Mouse (Mus musculus): ENCODE data around the gene Emilin2. TPM values are rescaled to one million over a fixed set of nuclear protein-coding genes. Genes with fewer than 3 reads are reported as not detected.

Gene Emilin2
- polyA plus RNA-seq, 1 experiment from 2014 or later, result 31.3 TPM

GRCm38 (mm10) chr17:71215241-71215839, 96.4 kb downstream of the Emilin2 start:
- DNase-seq (ENCODE audit: low spot score) (no peak), ATAC-seq (replicated peaks; ENCODE audit: low FRiP score) (no peak)
- H3K27me3 ChIP-seq (replicated peaks; ENCODE audit: control insufficient read depth, insufficient read depth, low read length), result no peaks in the 10 kb centered on the region
- peak overlapping the region; percentile 32; the same call in 1 of the 2 replicates for H3K9ac ChIP-seq (ENCODE audit: low read depth, low read length)
- H3K27ac ChIP-seq (ENCODE audit: low read depth, low read length), result peak overlapping the region; percentile 42; the same call in 1 of the 2 replicates
- H3K9me3 ChIP-seq (ENCODE audit: control insufficient read depth, low read length), result no peaks in the 10 kb centered on the region
- H3K4me2 ChIP-seq, result peak overlapping the region; percentile 58
- H3K36me3 ChIP-seq (ENCODE audit: control insufficient read depth, insufficient read depth, low read length), result peaks cover 11% of the 10 kb centered on the region; the same call in 1 of the 2 replicates
- peaks cover 42% of the 10 kb centered on the region for H3K4me1 ChIP-seq (replicated peaks; ENCODE audit: control insufficient read depth, insufficient read depth, low read length)
- 55% methylated on average over 2 of the region's 2 CpGs for WGBS
- peak overlapping the region; percentile 21; the same call in 1 of the 2 replicates for H3K4me3 ChIP-seq (ENCODE audit: low read depth, low read length)

- H3K4me3 ChIP-seq (ENCODE audit: low read depth, low read length), result 0 out of 2 replicates have a peak overlapping the region, but pooled peaks have one; percentile 5
- peak overlapping the region; percentile 42 for H3K27ac ChIP-seq (ENCODE audit: low read depth, low read length)
- H3K36me3 ChIP-seq (ENCODE audit: control insufficient read depth, insufficient read depth, low read length), result peaks cover 11% of the 10 kb centered on the region; the same call in 1 of the 2 replicates
- H3K4me2 ChIP-seq, result peak overlapping the region; percentile 58
- H3K9me3 ChIP-seq (ENCODE audit: control insufficient read depth, low read length), result no peaks in the 10 kb centered on the region
- DNase-seq (ENCODE audit: low spot score) (no peak), ATAC-seq (replicated peaks; ENCODE audit: low FRiP score) (no peak)
- no peaks in the 10 kb centered on the region for H3K27me3 ChIP-seq (replicated peaks; ENCODE audit: control insufficient read depth, insufficient read depth, low read length)
- 66% methylated on average over 17 of the region's 17 CpGs for WGBS
- H3K9ac ChIP-seq (ENCODE audit: low read depth, low read length), result peak overlapping the region; percentile 32; the same call in 1 of the 2 replicates
- H3K4me1 ChIP-seq (replicated peaks; ENCODE audit: control insufficient read depth, insufficient read depth, low read length), result peaks cover 49% of the 10 kb centered on the region
These were observed 97.1 kb downstream of the Emilin2 start for GRCm38 (mm10) chr17:71214514-71215240.

- peak overlapping the region; percentile 32; the same call in 1 of the 2 replicates for H3K27ac ChIP-seq (ENCODE audit: low read depth, low read length)
- no peak overlapping the region; the same call in 1 of the 2 replicates for H3K4me2 ChIP-seq
- H3K27me3 ChIP-seq (replicated peaks; ENCODE audit: control insufficient read depth, insufficient read depth, low read length), result no peaks in the 10 kb centered on the region
- no peak overlapping the region for H3K9ac ChIP-seq (ENCODE audit: low read depth, low read length)
- peaks cover 11% of the 10 kb centered on the region; the same call in 1 of the 2 replicates for H3K36me3 ChIP-seq (ENCODE audit: control insufficient read depth, insufficient read depth, low read length)
- H3K4me3 ChIP-seq (ENCODE audit: low read depth, low read length), result no peak overlapping the region
- DNase-seq (ENCODE audit: low spot score) (no peak), ATAC-seq (replicated peaks; ENCODE audit: low FRiP score) (no peak)
- 87% methylated on average over 1 of the region's 1 CpGs for WGBS
- H3K9me3 ChIP-seq (ENCODE audit: control insufficient read depth, low read length), result no peaks in the 10 kb centered on the region
- peaks cover 52% of the 10 kb centered on the region for H3K4me1 ChIP-seq (replicated peaks; ENCODE audit: control insufficient read depth, insufficient read depth, low read length)
These were observed 98.1 kb downstream of the Emilin2 start for GRCm38 (mm10) chr17:71213666-71214065.

GRCm38 (mm10) chr17:71211962-71212646, 99.7 kb downstream of the Emilin2 start:
- no peak for DNase-seq (ENCODE audit: low spot score)

GRCm38 (mm10) chr17:71209936-71210335, 101.8 kb downstream of the Emilin2 start:
- ATAC-seq (replicated peaks; ENCODE audit: low FRiP score), result no peak
- no peak overlapping the region; the same call in 1 of the 2 replicates for H3K27ac ChIP-seq (ENCODE audit: low read depth, low read length)
- no peak overlapping the region for H3K9ac ChIP-seq (ENCODE audit: low read depth, low read length)

More at GRCm38 (mm10) chr17:71211962-71212646, 99.7 kb downstream of the Emilin2 start:
- peak overlapping the region; percentile 23; the same call in 1 of the 2 replicates for H3K9ac ChIP-seq (ENCODE audit: low read depth, low read length)
- peak overlapping the region; percentile 55 for H3K4me2 ChIP-seq
- H3K4me1 ChIP-seq (replicated peaks; ENCODE audit: control insufficient read depth, insufficient read depth, low read length), result peaks cover 52% of the 10 kb centered on the region
- H3K36me3 ChIP-seq (ENCODE audit: control insufficient read depth, insufficient read depth, low read length), result 0 out of 2 replicates have a peak, but pooled peaks cover 1% of the 10 kb centered on the region
- no peaks in the 10 kb centered on the region for H3K27me3 ChIP-seq (replicated peaks; ENCODE audit: control insufficient read depth, insufficient read depth, low read length)
- ATAC-seq (replicated peaks; ENCODE audit: low FRiP score), result peak; percentile 98
- no peaks in the 10 kb centered on the region for H3K9me3 ChIP-seq (ENCODE audit: control insufficient read depth, low read length)
- H3K4me3 ChIP-seq (ENCODE audit: low read depth, low read length), result no peak overlapping the region
- H3K27ac ChIP-seq (ENCODE audit: low read depth, low read length), result peak overlapping the region; percentile 93
- 38% methylated on average over 6 of the region's 6 CpGs for WGBS

GRCm38 (mm10) chr17:71208921-71209320, 102.9 kb downstream of the Emilin2 start:
- Histone ChIP-seq H3K27ac (ENCODE audit: low read depth, low read length) (no peak overlapping the region), H3K27me3 (replicated peaks; ENCODE audit: control insufficient read depth, insufficient read depth, low read length) (no peaks in the 10 kb centered on the region), H3K36me3 (ENCODE audit: control insufficient read depth, insufficient read depth, low read length) (no peaks in the 10 kb centered on the region), H3K4me3 (ENCODE audit: low read depth, low read length) (no peak overlapping the region), H3K9me3 (ENCODE audit: control insufficient read depth, low read length) (no peaks in the 10 kb centered on the region), H3K4me1 (replicated peaks; ENCODE audit: control insufficient read depth, insufficient read depth, low read length) (peaks cover 53% of the 10 kb centered on the region), H3K4me2 (no peak overlapping the region), H3K9ac (ENCODE audit: low read depth, low read length) (no peak overlapping the region)
- no peak for DNase-seq (ENCODE audit: low spot score)
- WGBS, result 93% methylated on average over 1 of the region's 1 CpGs
- no peak for ATAC-seq (replicated peaks; ENCODE audit: low FRiP score)

More at GRCm38 (mm10) chr17:71209936-71210335, 101.8 kb downstream of the Emilin2 start:
- Histone ChIP-seq H3K4me2 (peak overlapping the region; percentile 6; the same call in 1 of the 2 replicates), H3K9me3 (ENCODE audit: control insufficient read depth, low read length) (no peaks in the 10 kb centered on the region), H3K4me3 (ENCODE audit: low read depth, low read length) (no peak overlapping the region), H3K36me3 (ENCODE audit: control insufficient read depth, insufficient read depth, low read length) (no peaks in the 10 kb centered on the region), H3K4me1 (replicated peaks; ENCODE audit: control insufficient read depth, insufficient read depth, low read length) (peaks cover 55% of the 10 kb centered on the region), H3K27me3 (replicated peaks; ENCODE audit: control insufficient read depth, insufficient read depth, low read length) (no peaks in the 10 kb centered on the region)
- no peak for DNase-seq (ENCODE audit: low spot score)
- 72% methylated on average over 3 of the region's 3 CpGs for WGBS

GRCm38 (mm10) chr17:71208376-71208775, 103.4 kb downstream of the Emilin2 start:
- ATAC-seq (replicated peaks; ENCODE audit: low FRiP score) (no peak), DNase-seq (ENCODE audit: low spot score) (no peak)
- Histone ChIP-seq H3K9ac (ENCODE audit: low read depth, low read length) (no peak overlapping the region), H3K27ac (ENCODE audit: low read depth, low read length) (no peak overlapping the region), H3K4me3 (ENCODE audit: low read depth, low read length) (no peak overlapping the region), H3K27me3 (replicated peaks; ENCODE audit: control insufficient read depth, insufficient read depth, low read length) (no peaks in the 10 kb centered on the region), H3K9me3 (ENCODE audit: control insufficient read depth, low read length) (no peaks in the 10 kb centered on the region), H3K4me2 (no peak overlapping the region), H3K4me1 (replicated peaks; ENCODE audit: control insufficient read depth, insufficient read depth, low read length) (peaks cover 50% of the 10 kb centered on the region), H3K36me3 (ENCODE audit: control insufficient read depth, insufficient read depth, low read length) (no peaks in the 10 kb centered on the region)
- WGBS, result 84% methylated on average over 1 of the region's 1 CpGs

GRCm38 (mm10) chr17:71207268-71207667, 104.5 kb downstream of the Emilin2 start:
- 78% methylated on average over 3 of the region's 3 CpGs for WGBS
- peak overlapping the region; percentile 19; the same call in 1 of the 2 replicates for H3K27ac ChIP-seq (ENCODE audit: low read depth, low read length)
- peaks cover 46% of the 10 kb centered on the region for H3K4me1 ChIP-seq (replicated peaks; ENCODE audit: control insufficient read depth, insufficient read depth, low read length)
- H3K36me3 ChIP-seq (ENCODE audit: control insufficient read depth, insufficient read depth, low read length), result no peaks in the 10 kb centered on the region
- H3K27me3 ChIP-seq (replicated peaks; ENCODE audit: control insufficient read depth, insufficient read depth, low read length), result no peaks in the 10 kb centered on the region
- ATAC-seq (replicated peaks; ENCODE audit: low FRiP score) (no peak), DNase-seq (ENCODE audit: low spot score) (no peak)
- H3K9me3 ChIP-seq (ENCODE audit: control insufficient read depth, low read length), result no peaks in the 10 kb centered on the region
- H3K9ac ChIP-seq (ENCODE audit: low read depth, low read length), result no peak overlapping the region
- peak overlapping the region; percentile 12; the same call in 1 of the 2 replicates for H3K4me2 ChIP-seq
- H3K4me3 ChIP-seq (ENCODE audit: low read depth, low read length), result no peak overlapping the region

Data from liver, embryonic 11.5 days (tissue).